Mouse (Mus musculus): ENCODE results near the gene St6galnac3. TPM values are rescaled to one million over a fixed set of nuclear protein-coding genes. Genes with fewer than 3 reads are reported as not detected.

Gene St6galnac3
- total and polyA plus RNA-seq, 3 experiments, result 0.08 to 1.1 (median 0.38) TPM

DNA sequence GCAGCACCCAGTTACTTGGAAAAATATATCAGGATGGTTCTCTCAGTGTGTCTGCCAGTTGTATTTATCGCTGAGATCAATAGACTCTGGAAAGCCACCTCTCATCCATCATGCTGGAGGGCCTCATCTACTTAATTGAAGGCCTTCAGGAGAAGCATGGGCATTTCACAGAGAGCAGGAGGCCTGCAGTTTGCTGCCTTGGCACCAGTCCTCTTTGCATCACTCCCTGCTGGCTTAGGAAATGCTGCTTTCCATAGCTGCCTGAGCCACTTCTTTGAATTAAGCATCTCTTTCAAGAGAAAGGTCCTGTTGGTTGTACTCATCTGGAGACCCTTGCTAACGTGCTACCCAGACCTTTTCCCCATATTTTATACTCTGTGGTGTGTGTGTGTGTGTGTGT is 536.8 kb downstream of the St6galnac3 start:
- Histone ChIP-seq H3K79me2 (replicated peaks; ENCODE audit: control insufficient read depth, extremely low read depth, insufficient read depth, poor library complexity, severe bottlenecking) (no peaks in the 10 kb centered on the region), H3K9me3 (replicated peaks; ENCODE audit: low read length) (peaks cover 2% of the 10 kb centered on the region), H3K9ac (ENCODE audit: insufficient read depth, low read depth) (no peak overlapping the region), H3K27me3 (replicated peaks) (no peaks in the 10 kb centered on the region), H3K36me3 (replicated peaks in 1 of 2; ENCODE audit: control insufficient read depth in 1 of 2, insufficient read depth in 1 of 2, low read length in 1 of 2) (no peaks in the 10 kb centered on the region), H3K27ac (ENCODE audit: insufficient read depth, low read depth) (no peak overlapping the region), H3K4me1 (ENCODE audit: control insufficient read depth in 1 of 2, insufficient read depth in 2 of 2) (peaks cover 4 to 19% of the 10 kb centered on the region in 2 experiments), H3K4me3 (replicated peaks in 1 of 3; ENCODE audit: low read depth in 2 of 3, low read length in 2 of 3, poor library complexity in 1 of 3) (no peak overlapping the region), H3K4me2 (ENCODE audit: insufficient read depth, low read depth, poor library complexity, severe bottlenecking) (no peak overlapping the region)
- dilution Hi-C loops (cut with MboI; ENCODE audit: extremely low pct_ligation_motif_present, extremely low pct_unique_long_range_greater_than_20kb, low sequenced_read_pairs) (no loop called here), in situ Hi-C loops (cut with MboI; ENCODE audit: low pct_ligation_motif_present, low pct_unique_long_range_greater_than_20kb, low sequenced_read_pairs) (no loop called here)
- TF ChIP-seq POLR2A (IDR thresholded peaks at IDR 0.05; ENCODE audit: low read depth, low read length) (no peak), MAX (IDR thresholded peaks at IDR 0.05; ENCODE audit: low read length) (no peak), JUN (IDR thresholded peaks at IDR 0.05; ENCODE audit: insufficient read depth, low read depth, low read length) (no peak), POLR2AphosphoS2 (IDR thresholded peaks at IDR 0.05; ENCODE audit: low read depth, low read length) (no peak), RAD21 (IDR thresholded peaks at IDR 0.05; ENCODE audit: low read depth, low read length) (no peak), MYC (IDR thresholded peaks at IDR 0.05; ENCODE audit: low read depth, low read length) (no peak), SMC3 (IDR thresholded peaks at IDR 0.05; ENCODE audit: low read depth, low read length) (no peak), E2F4 (IDR thresholded peaks at IDR 0.05; ENCODE audit: insufficient replicate concordance, low read depth, low read length) (no peak), NELFE (IDR thresholded peaks at IDR 0.05; ENCODE audit: low read depth, low read length) (no peak), SIN3A (IDR thresholded peaks at IDR 0.05; ENCODE audit: low read length) (no peak), KAT2A (IDR thresholded peaks at IDR 0.05; ENCODE audit: insufficient replicate concordance, low read length) (no peak), MAFK (IDR thresholded peaks at IDR 0.05; ENCODE audit: insufficient replicate concordance, low read length) (no peak), BHLHE40 (IDR thresholded peaks at IDR 0.05; ENCODE audit: low read depth, low read length) (no peak), ZC3H11A (IDR thresholded peaks at IDR 0.05; ENCODE audit: low read depth, low read length) (no peak), ZMIZ1 (IDR thresholded peaks at IDR 0.05; ENCODE audit: low read depth, low read length) (no peak), CTCF (conservative IDR thresholded peaks at IDR 0.05 in 1 of 2, IDR thresholded peaks at IDR 0.05 in 1 of 2; ENCODE audit: low read depth in 2 of 2, low read length in 2 of 2) (no peak)
- DNase-seq (ENCODE audit: extremely low read depth), result no peak

DNA sequence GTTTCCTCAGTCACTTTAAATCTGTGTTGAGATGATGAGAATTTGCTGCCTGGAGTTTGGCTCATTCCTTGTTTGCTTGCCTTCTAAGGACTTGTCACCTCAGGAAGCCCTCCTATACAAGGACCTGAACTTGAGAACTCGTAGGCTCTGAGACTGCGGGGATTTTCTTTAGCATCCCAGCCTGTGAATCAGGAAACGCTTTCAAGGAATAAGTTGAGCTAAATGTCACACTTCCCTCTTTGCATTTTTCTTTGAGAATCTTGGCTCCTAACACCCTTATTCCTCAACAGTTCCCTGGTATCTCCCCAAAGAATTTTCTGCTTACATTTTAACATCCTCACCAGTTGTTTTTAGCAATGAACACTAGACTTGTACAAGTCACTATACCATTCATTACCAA is 539.9 kb downstream of the St6galnac3 start:
- H3K9me3 ChIP-seq (replicated peaks; ENCODE audit: low read length), result no peaks in the 10 kb centered on the region
- no peaks in the 10 kb centered on the region for H3K79me2 ChIP-seq (replicated peaks; ENCODE audit: control insufficient read depth, extremely low read depth, insufficient read depth, poor library complexity, severe bottlenecking)
- no peaks in the 10 kb centered on the region for H3K36me3 ChIP-seq (replicated peaks in 1 of 2; ENCODE audit: control insufficient read depth in 1 of 2, insufficient read depth in 1 of 2, low read length in 1 of 2)
- H3K4me1 ChIP-seq (ENCODE audit: control insufficient read depth in 1 of 2, insufficient read depth in 2 of 2), result peaks cover 6 to 11% of the 10 kb centered on the region in 2 experiments
- no peaks in the 10 kb centered on the region for H3K27me3 ChIP-seq (replicated peaks)
- no peak overlapping the region for H3K9ac ChIP-seq (ENCODE audit: insufficient read depth, low read depth)
- H3K27ac ChIP-seq (ENCODE audit: insufficient read depth, low read depth), result no peak overlapping the region
- no peak for DNase-seq (ENCODE audit: extremely low read depth)
- in situ Hi-C loops (cut with MboI; ENCODE audit: low pct_ligation_motif_present, low pct_unique_long_range_greater_than_20kb, low sequenced_read_pairs) (no loop called here), dilution Hi-C loops (cut with MboI; ENCODE audit: extremely low pct_ligation_motif_present, extremely low pct_unique_long_range_greater_than_20kb, low sequenced_read_pairs) (no loop called here)
- H3K4me2 ChIP-seq (ENCODE audit: insufficient read depth, low read depth, poor library complexity, severe bottlenecking), result no peak overlapping the region
- TF ChIP-seq POLR2A (IDR thresholded peaks at IDR 0.05; ENCODE audit: low read depth, low read length) (no peak), SMC3 (IDR thresholded peaks at IDR 0.05; ENCODE audit: low read depth, low read length) (no peak), E2F4 (IDR thresholded peaks at IDR 0.05; ENCODE audit: insufficient replicate concordance, low read depth, low read length) (no peak), GABPA (IDR thresholded peaks at IDR 0.05; ENCODE audit: insufficient replicate concordance, low read depth, low read length) (no peak), KAT2A (IDR thresholded peaks at IDR 0.05; ENCODE audit: insufficient replicate concordance, low read length) (no peak), CTCF (conservative IDR thresholded peaks at IDR 0.05 in 1 of 2, IDR thresholded peaks at IDR 0.05 in 1 of 2; ENCODE audit: low read depth in 2 of 2, low read length in 2 of 2) (no peak), EP300 (IDR thresholded peaks at IDR 0.05; ENCODE audit: low read length) (no peak), JUN (IDR thresholded peaks at IDR 0.05; ENCODE audit: insufficient read depth, low read depth, low read length) (no peak), MAFK (IDR thresholded peaks at IDR 0.05; ENCODE audit: insufficient replicate concordance, low read length) (no peak), MYC (IDR thresholded peaks at IDR 0.05; ENCODE audit: low read depth, low read length) (no peak), BHLHE40 (IDR thresholded peaks at IDR 0.05; ENCODE audit: low read depth, low read length) (no peak), IRF4 (IDR thresholded peaks at IDR 0.05; ENCODE audit: low read depth, low read length) (no peak)
- no peak overlapping the region for H3K4me3 ChIP-seq (replicated peaks in 1 of 3; ENCODE audit: low read depth in 2 of 3, low read length in 2 of 3, poor library complexity in 1 of 3)

Data from CH12.LX (cell line).